Mouse (Mus musculus): ENCODE measurements at regions not wholly inside any gene's neighbourhood (a gene's known extent, or its start where the extent isn't known, plus 50 kb on each side); places are given as distances from the start of the nearest gene placed in this dataset.

GRCm38 (mm10) chr12:8857308-8857707 lies 64.2 kb upstream of the Laptm4a start:
- H3K79me2 ChIP-seq (ENCODE audit: control insufficient read depth, insufficient read depth): no peaks in the 10 kb centered on the region
- TF ChIP-seq POLR2A (IDR thresholded peaks at IDR 0.05; ENCODE audit: insufficient read length, low read depth) (no peak), REST (IDR thresholded peaks at IDR 0.05; ENCODE audit: insufficient read depth, insufficient read length) (no peak), SRF (IDR thresholded peaks at IDR 0.05; ENCODE audit: control insufficient read depth, insufficient read length, low read depth) (no peak), MYOD1 (IDR thresholded peaks at IDR 0.05; ENCODE audit: control insufficient read depth in 1 of 3, insufficient read length in 2 of 3, low read depth in 2 of 3) (no peak), CEBPB (IDR thresholded peaks at IDR 0.05; ENCODE audit: insufficient read depth, poor library complexity, severe bottlenecking) (no peak), MAX (IDR thresholded peaks at IDR 0.05; ENCODE audit: low read depth) (no peak), TCF12 (IDR thresholded peaks at IDR 0.05; ENCODE audit: insufficient read depth, poor library complexity, severe bottlenecking) (no peak), POLR2AphosphoS2 (IDR thresholded peaks at IDR 0.05; ENCODE audit: insufficient read length, low read depth) (no peak), MYOG (IDR thresholded peaks at IDR 0.05; ENCODE audit: control insufficient read depth in 1 of 3, insufficient read depth in 1 of 3, insufficient read length in 2 of 3, low read depth in 2 of 3) (no peak), TCF3 (IDR thresholded peaks at IDR 0.05; ENCODE audit: insufficient read length, low read depth) (no peak), E2F4 (IDR thresholded peaks at IDR 0.05; ENCODE audit: insufficient read depth) (no peak)

GRCm38 (mm10) chr12:8858748-8859147 lies 62.7 kb upstream of the Laptm4a start:
- Histone ChIP-seq H3K79me2 (ENCODE audit: control insufficient read depth, insufficient read depth) (no peaks in the 10 kb centered on the region), H3K4me3 (no peak overlapping the region), H3ac (ENCODE audit: control insufficient read depth, insufficient read length) (no peak overlapping the region), H3K36me3 (ENCODE audit: control insufficient read depth, insufficient read depth) (no peaks in the 10 kb centered on the region), H3K27me3 (ENCODE audit: control insufficient read depth, insufficient read depth, insufficient read length) (no peaks in the 10 kb centered on the region), H3K4me2 (ENCODE audit: low read depth) (no peak overlapping the region)
- TF ChIP-seq MAX (IDR thresholded peaks at IDR 0.05; ENCODE audit: low read depth) (no peak), E2F4 (IDR thresholded peaks at IDR 0.05; ENCODE audit: insufficient read depth) (no peak), POLR2AphosphoS2 (IDR thresholded peaks at IDR 0.05; ENCODE audit: insufficient read length, low read depth) (no peak), MYOD1 (IDR thresholded peaks at IDR 0.05; ENCODE audit: control insufficient read depth in 1 of 3, insufficient read length in 2 of 3, low read depth in 2 of 3) (no peak), CEBPB (IDR thresholded peaks at IDR 0.05; ENCODE audit: insufficient read depth, poor library complexity, severe bottlenecking) (no peak), SRF (IDR thresholded peaks at IDR 0.05; ENCODE audit: control insufficient read depth, insufficient read length, low read depth) (no peak), USF1 (IDR thresholded peaks at IDR 0.05; ENCODE audit: low read depth) (no peak), MYOG (IDR thresholded peaks at IDR 0.05; ENCODE audit: control insufficient read depth in 1 of 3, insufficient read depth in 1 of 3, insufficient read length in 2 of 3, low read depth in 2 of 3) (no peak), REST (IDR thresholded peaks at IDR 0.05; ENCODE audit: insufficient read depth, insufficient read length) (no peak), TCF12 (IDR thresholded peaks at IDR 0.05; ENCODE audit: insufficient read depth, poor library complexity, severe bottlenecking) (no peak), POLR2A (IDR thresholded peaks at IDR 0.05; ENCODE audit: insufficient read length, low read depth) (no peak), TCF3 (IDR thresholded peaks at IDR 0.05; ENCODE audit: insufficient read length, low read depth) (no peak)

More at GRCm38 (mm10) chr12:8857308-8857707, 64.2 kb upstream of the Laptm4a start:
- Histone ChIP-seq H3K36me3 (ENCODE audit: control insufficient read depth, insufficient read depth) (no peaks in the 10 kb centered on the region), H3ac (ENCODE audit: control insufficient read depth, insufficient read length) (no peak overlapping the region), H3K4me3 (no peak overlapping the region), H3K27me3 (ENCODE audit: control insufficient read depth, insufficient read depth, insufficient read length) (no peaks in the 10 kb centered on the region), H3K4me2 (ENCODE audit: low read depth) (no peak overlapping the region)

GRCm38 (mm10) chr12:8859588-8859987 lies 61.9 kb upstream of the Laptm4a start:
- H3K4me2 ChIP-seq (ENCODE audit: low read depth): no peak overlapping the region

GRCm38 (mm10) chr12:8864830-8865229 lies 56.6 kb upstream of the Laptm4a start:
- TF ChIP-seq TCF3 (IDR thresholded peaks at IDR 0.05; ENCODE audit: insufficient read length, low read depth): no peak
- TF ChIP-seq REST (IDR thresholded peaks at IDR 0.05; ENCODE audit: insufficient read depth, insufficient read length): no peak
- 0 out of 2 replicates have a peak, but pooled peaks have one; percentile 46 for TF ChIP-seq CEBPB (IDR thresholded peaks at IDR 0.05; ENCODE audit: insufficient read depth, poor library complexity, severe bottlenecking)
- TF ChIP-seq POLR2A (IDR thresholded peaks at IDR 0.05; ENCODE audit: insufficient read length, low read depth): no peak
- no peak overlapping the region for H3ac ChIP-seq (ENCODE audit: control insufficient read depth, insufficient read length)
- no peak overlapping the region for H3K4me3 ChIP-seq
- no peaks in the 10 kb centered on the region for H3K27me3 ChIP-seq (ENCODE audit: control insufficient read depth, insufficient read depth, insufficient read length)
- no peaks in the 10 kb centered on the region for H3K36me3 ChIP-seq (ENCODE audit: control insufficient read depth, insufficient read depth)
- no peaks in the 10 kb centered on the region for H3K79me2 ChIP-seq (ENCODE audit: control insufficient read depth, insufficient read depth)
- peak overlapping the region; percentile 56 for H3K4me2 ChIP-seq (ENCODE audit: low read depth)

More at GRCm38 (mm10) chr12:8859588-8859987, 61.9 kb upstream of the Laptm4a start:
- Histone ChIP-seq H3K4me3 (no peak overlapping the region), H3K79me2 (ENCODE audit: control insufficient read depth, insufficient read depth) (no peaks in the 10 kb centered on the region), H3K27me3 (ENCODE audit: control insufficient read depth, insufficient read depth, insufficient read length) (no peaks in the 10 kb centered on the region), H3K36me3 (ENCODE audit: control insufficient read depth, insufficient read depth) (no peaks in the 10 kb centered on the region), H3ac (ENCODE audit: control insufficient read depth, insufficient read length) (no peak overlapping the region)
- TF ChIP-seq SRF (IDR thresholded peaks at IDR 0.05; ENCODE audit: control insufficient read depth, insufficient read length, low read depth) (no peak), MYOG (IDR thresholded peaks at IDR 0.05; ENCODE audit: control insufficient read depth in 1 of 3, insufficient read depth in 1 of 3, insufficient read length in 2 of 3, low read depth in 2 of 3) (no peak), MYOD1 (IDR thresholded peaks at IDR 0.05; ENCODE audit: control insufficient read depth in 1 of 3, insufficient read length in 2 of 3, low read depth in 2 of 3) (no peak), CEBPB (IDR thresholded peaks at IDR 0.05; ENCODE audit: insufficient read depth, poor library complexity, severe bottlenecking) (no peak), USF1 (IDR thresholded peaks at IDR 0.05; ENCODE audit: low read depth) (no peak), TCF12 (IDR thresholded peaks at IDR 0.05; ENCODE audit: insufficient read depth, poor library complexity, severe bottlenecking) (no peak), POLR2A (IDR thresholded peaks at IDR 0.05; ENCODE audit: insufficient read length, low read depth) (no peak), MAX (IDR thresholded peaks at IDR 0.05; ENCODE audit: low read depth) (no peak), TCF3 (IDR thresholded peaks at IDR 0.05; ENCODE audit: insufficient read length, low read depth) (no peak), E2F4 (IDR thresholded peaks at IDR 0.05; ENCODE audit: insufficient read depth) (no peak), POLR2AphosphoS2 (IDR thresholded peaks at IDR 0.05; ENCODE audit: insufficient read length, low read depth) (no peak), REST (IDR thresholded peaks at IDR 0.05; ENCODE audit: insufficient read depth, insufficient read length) (no peak)

GRCm38 (mm10) chr12:8865250-8865649 lies 56.2 kb upstream of the Laptm4a start:
- Histone ChIP-seq H3K4me3 (no peak overlapping the region), H3ac (ENCODE audit: control insufficient read depth, insufficient read length) (no peak overlapping the region), H3K27me3 (ENCODE audit: control insufficient read depth, insufficient read depth, insufficient read length) (no peaks in the 10 kb centered on the region), H3K4me2 (ENCODE audit: low read depth) (peak overlapping the region; percentile 56), H3K79me2 (ENCODE audit: control insufficient read depth, insufficient read depth) (no peaks in the 10 kb centered on the region), H3K36me3 (ENCODE audit: control insufficient read depth, insufficient read depth) (no peaks in the 10 kb centered on the region)
- no peak for TF ChIP-seq MAX (IDR thresholded peaks at IDR 0.05; ENCODE audit: low read depth)
- TF ChIP-seq MYOG (IDR thresholded peaks at IDR 0.05; ENCODE audit: control insufficient read depth in 1 of 3, insufficient read depth in 1 of 3, insufficient read length in 2 of 3, low read depth in 2 of 3): no peak
